In the genomic region with DNA sequence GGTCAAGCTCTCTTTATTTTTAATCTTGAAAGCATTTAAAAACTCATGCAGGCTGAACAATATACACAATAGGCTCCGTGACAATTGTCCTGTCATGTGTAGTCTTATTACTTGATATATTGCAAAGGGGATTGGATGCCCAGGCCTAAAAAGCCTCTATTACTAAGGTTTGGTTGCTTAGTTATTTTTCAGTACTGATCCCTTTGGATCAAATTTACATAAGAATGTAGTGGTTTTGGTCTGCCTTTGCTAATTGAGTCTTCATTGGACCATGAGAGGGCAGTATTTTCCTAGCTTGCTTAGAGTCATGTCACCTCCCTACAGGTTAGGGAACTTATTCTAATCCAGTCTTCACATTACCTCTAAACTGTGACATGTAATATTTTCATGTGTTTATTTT, we compare ENCODE assay signal across 11 mouse cellular contexts.
DNase-seq lines count a peak whose midpoint lies in the region; ATAC-seq and TF ChIP-seq lines count a peak whose summit lies in the region.
"Had no signal": no experiment of that assay in that cellular context is flagged by ENCODE, and none has a peak within 500 bp of the region (broad histone marks: within the 10 kb centered on the region; RNA-seq: fewer than 3 reads in every experiment).

No protein-coding gene starts in this region.

- 11% methylated on average over 1 of the region's 1 CpGs for WGBS in forebrain, embryonic 16.5 days

- H3K4me1 ChIP-seq in forebrain, embryonic 16.5 days (replicated peaks; ENCODE audit: control insufficient read depth, insufficient read depth, low read length) = peaks cover 4% of the 10 kb centered on the region; the same call in 1 of the 2 replicates
- H3K4me1 ChIP-seq: limb, embryonic 13.5 days had no signal

- H3K4me2 ChIP-seq in forebrain, embryonic 16.5 days (ENCODE audit: low read length) = no peak overlapping the region
- H3K4me2 ChIP-seq: limb, embryonic 13.5 days had no signal

- no peak overlapping the region for H3K27ac ChIP-seq in left cerebral cortex, adult 2 months
- H3K27ac ChIP-seq in forebrain, embryonic 16.5 days (ENCODE audit: low read length) = no peak overlapping the region
- H3K27ac ChIP-seq: limb, embryonic 13.5 days had no signal

- no peaks in the 10 kb centered on the region for H3K9me3 ChIP-seq in forebrain, embryonic 16.5 days (ENCODE audit: control insufficient read depth, low read length)
- H3K9me3 ChIP-seq: limb, embryonic 13.5 days had no signal

- peak; percentile 57 for ATAC-seq in forebrain, embryonic 16.5 days

- intact Hi-C loops in left cerebral cortex, adult 2 months (cut with DNase I) = no loop called here
- intact Hi-C loops in left cerebral cortex, postnatal 10 days (cut with DNase I) = loop anchor here (10.0 kb wide), 1 partner anchor 959 kb away; a partner anchor contains a TSS

- no peak for DNase-seq in left cerebral cortex, adult 2 months (ENCODE audit: extremely low spot score in 1 of 2, low spot score in 2 of 2)
- no peak for DNase-seq in left cerebral cortex, postnatal 10 days (ENCODE audit: extremely low spot score in 1 of 2, low spot score in 2 of 2)
- DNase-seq in embryo, embryonic 10.5 days (ENCODE audit: low spot score) = peak; percentile 65
- DNase-seq in retina, embryonic 14.5 days (ENCODE audit: low spot score) = peak; percentile 6
- no peak for DNase-seq in spleen, postnatal 36 days (ENCODE audit: low spot score in 2 of 2)
- DNase-seq in adrenal gland, postnatal 36 days = no peak
- DNase-seq: heart, postnatal 10 days; lung, adult 2 months; thymus, postnatal 4 days had no signal

- H3K27me3 ChIP-seq in forebrain, embryonic 16.5 days (replicated peaks; ENCODE audit: control insufficient read depth, insufficient read depth, low read length) = no peaks in the 10 kb centered on the region
- H3K27me3 ChIP-seq: limb, embryonic 13.5 days had no signal

- H3K4me3 ChIP-seq in left cerebral cortex, adult 2 months = no peak overlapping the region
- no peak overlapping the region for H3K4me3 ChIP-seq in forebrain, embryonic 16.5 days (replicated peaks; ENCODE audit: low read length)
- H3K4me3 ChIP-seq: limb, embryonic 13.5 days had no signal

- no peak overlapping the region for H3K9ac ChIP-seq in forebrain, embryonic 16.5 days (replicated peaks; ENCODE audit: low read depth, low read length)
- H3K9ac ChIP-seq: limb, embryonic 13.5 days had no signal

- H3K36me3 ChIP-seq in forebrain, embryonic 16.5 days (ENCODE audit: control insufficient read depth, insufficient read depth) = no peaks in the 10 kb centered on the region
- H3K36me3 ChIP-seq: limb, embryonic 13.5 days had no signal

- TF ChIP-seq CTCF in left cerebral cortex, adult 2 months (IDR thresholded peaks at IDR 0.05) = peak; percentile 43

Comparison
In these comparisons a context has a peak if more than half of its experiments do, and no peak if none do; other contexts are left out.
1. DNase-seq: peak in embryo, embryonic 10.5 days (single experiment) and retina, embryonic 14.5 days (single experiment); none in left cerebral cortex, adult 2 months (0 of 2), left cerebral cortex, postnatal 10 days (0 of 2), spleen, postnatal 36 days (0 of 2) and adrenal gland, postnatal 36 days (0 of 2).